Mouse (Mus musculus) heart, adult 10 weeks (tissue): Measurements from ENCODE around the gene Slc7a12. TPM values are rescaled to one million over a fixed set of nuclear protein-coding genes. Genes with fewer than 3 reads are reported as not detected.

Source experiments
- polyA plus RNA-seq: library from polyadenylated mRNA; stranded (reverse); fragments of 350-450 nt; fragmentation: Illumina TruSeq; extraction: RNeasy Lipid Tissue Mini Kit (QIAGEN cat#74804); gene quantifications from one replicate; pipeline ENCODE4 v1.2.3, GENCODE M21; 2014; ENCODE audit warnings: low read depth, low replicate concordance

Slc7a12 gene
- not detected for polyA plus RNA-seq

GRCm38 (mm10) chr3:14480397-14480796 is at the start of gene Slc7a12:
Gene Slc7a12 (plus strand): TSS chr3:14480697.

Other genes with a start within 250 kb of the Slc7a12 start
- 129 TPM for gene 1810022K09Rik, start 130.6 kb downstream of the Slc7a12 start, polyA plus RNA-seq
- gene Car13, start 161.0 kb downstream of the Slc7a12 start, polyA plus RNA-seq: 1.4 TPM